Mouse (Mus musculus) intestine, embryonic 16.5 days (tissue): ENCODE measurements around the gene Gsap. TPM values are rescaled to one million over a fixed set of nuclear protein-coding genes. Genes with fewer than 3 reads are reported as not detected.
"Not testable (repeated sequence)": the region's sequence is repeated elsewhere in the genome, so short reads cannot be mapped to it uniquely, and the experiment has no call there.

Experiments used
- ATAC-seq: fragments of 200-750 bp; cut with Nextera tagmentation; 2 replicates; pipeline ENCODE4 v1.8.0; 2017; ENCODE audit warnings: moderate TSS enrichment, moderate library complexity
- H3K27ac ChIP-seq: fragments of 300-500 bp; sonication (generic); 2 replicates; pipeline ENCODE4 v1.5.1; 2014; ENCODE audit warnings: mild to moderate bottlenecking, low read length
- H3K27me3 ChIP-seq: fragments of 300-500 bp; sonication (generic); replicated peaks from 2 replicates; pipeline ENCODE4 v1.6.1; 2014; ENCODE audit warnings: low read length, control low read depth, mixed read lengths; ENCODE audit not compliant: control insufficient read depth, insufficient read depth
- H3K36me3 ChIP-seq: fragments of 300-500 bp; sonication (generic); 2 replicates; pipeline ENCODE4 v1.6.1; 2014; ENCODE audit warnings: low read length, control low read depth; ENCODE audit not compliant: control insufficient read depth, insufficient read depth
- H3K4me1 ChIP-seq: fragments of 300-500 bp; sonication (generic); 2 replicates; pipeline ENCODE4 v1.6.1; 2014; ENCODE audit warnings: low read length, control low read depth, mixed read lengths; ENCODE audit not compliant: control insufficient read depth, insufficient read depth
- H3K4me2 ChIP-seq: fragments of 300-500 bp; sonication (generic); 2 replicates; pipeline ENCODE4 v1.6.1; 2014; ENCODE audit warnings: low read depth, low read length, control low read depth
- H3K4me3 ChIP-seq: fragments of 300-500 bp; sonication (generic); 2 replicates; pipeline ENCODE4 v1.5.1; 2014; ENCODE audit warnings: mild to moderate bottlenecking, low read length
- H3K9ac ChIP-seq: fragments of 300-500 bp; sonication (generic); 2 replicates; pipeline ENCODE4 v1.6.1; 2014; ENCODE audit warnings: low read depth, low read length
- H3K9me3 ChIP-seq: fragments of 300-500 bp; sonication (generic); 2 replicates; pipeline ENCODE4 v1.6.1; 2016; ENCODE audit warnings: low read length, control low read depth; ENCODE audit not compliant: control insufficient read depth
- WGBS: fragments of 180-500 bp; shearing (Covaris S2); extraction: QIAGEN DNeasy Blood & Tissue Kit; methylation state at CpG from one replicate; pipeline ENCODE4 v1.1.7; 2014; 5-methylcytosine and 5-hydroxymethylcytosine counted together
- polyA plus RNA-seq: library from polyadenylated mRNA; unstranded; fragments of >200 nt; fragmentation: Nextera tagmentation; extraction: Ambion mirVana; gene quantifications from 2 replicates; pipeline ENCODE4 v1.2.1, GENCODE M21; 2015

The Gsap gene
- polyA plus RNA-seq, 1 experiment from 2014 or later: 2.0 TPM

DNA sequence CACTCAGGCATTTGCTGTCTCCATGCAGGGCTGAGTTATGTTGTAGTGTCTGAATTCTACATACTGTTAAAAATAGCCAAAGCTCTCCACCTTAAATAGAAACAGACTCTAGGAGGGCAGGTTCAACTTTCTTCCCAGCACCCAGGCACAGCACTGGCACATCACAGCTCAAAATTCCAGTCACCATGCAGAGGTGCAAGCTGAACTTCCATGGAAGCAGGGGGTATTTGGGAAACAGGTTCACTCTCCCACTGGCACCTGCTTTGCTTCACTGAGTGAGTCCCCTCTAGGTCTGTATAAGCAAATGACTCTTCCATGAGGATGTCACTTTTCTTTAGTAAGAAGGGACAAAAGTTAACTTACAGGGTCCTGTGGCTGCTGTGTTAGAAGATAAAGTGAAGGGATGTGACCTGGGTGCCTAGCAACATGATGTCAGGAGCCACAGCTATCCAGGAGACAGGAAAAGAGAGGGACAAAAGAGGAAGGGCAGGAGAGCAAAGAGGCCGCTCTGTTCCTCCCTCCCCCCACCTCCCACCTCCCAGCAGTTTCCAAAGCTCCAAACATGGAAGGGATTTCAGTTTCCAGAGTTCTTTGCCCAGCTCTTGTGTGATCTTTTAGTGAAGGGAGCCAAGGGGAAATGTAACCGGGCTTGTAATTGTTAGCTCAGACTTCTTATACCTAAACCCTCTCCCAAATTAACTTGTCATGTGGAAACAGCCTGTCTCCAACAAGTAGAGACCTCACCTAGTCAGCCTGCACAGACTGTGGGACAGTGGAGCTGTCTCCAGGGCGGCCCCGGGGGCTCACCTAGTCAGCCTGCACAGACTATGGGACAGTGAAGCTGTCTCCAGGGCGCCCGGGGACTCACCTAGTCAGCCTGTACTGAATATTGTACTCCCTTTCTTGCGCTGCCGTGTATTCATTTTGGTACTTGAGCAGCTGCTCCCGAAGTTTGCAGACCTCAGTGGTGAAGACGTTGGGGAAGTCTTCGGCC is 143.9 kb downstream of the Gsap start:
- no peak overlapping the region for H3K4me2 ChIP-seq
- no peaks in the 10 kb centered on the region for H3K36me3 ChIP-seq
- WGBS: 56% methylated on average over 11 of the region's 11 CpGs
- peak overlapping the region; percentile 70 for H3K27ac ChIP-seq
- no peaks in the 10 kb centered on the region for H3K27me3 ChIP-seq
- H3K9me3 ChIP-seq: no peaks in the 10 kb centered on the region
- no peak overlapping the region for H3K4me3 ChIP-seq
- peak overlapping the region; percentile 29 for H3K9ac ChIP-seq
- ATAC-seq: peak; percentile 53; the same call in 1 of the 2 replicates
- peaks cover 13% of the 10 kb centered on the region for H3K4me1 ChIP-seq

GRCm38 (mm10) chr5:21331656-21332055 is 145.6 kb downstream of the Gsap start:
- H3K4me1 ChIP-seq: peaks cover 13% of the 10 kb centered on the region
- ATAC-seq: 0 out of 2 replicates have a peak, but pooled peaks have one; percentile 26
- H3K27ac ChIP-seq: no peak overlapping the region
- no peaks in the 10 kb centered on the region for H3K36me3 ChIP-seq
- H3K27me3 ChIP-seq: no peaks in the 10 kb centered on the region
- no peak overlapping the region for H3K9ac ChIP-seq
- H3K9me3 ChIP-seq: no peaks in the 10 kb centered on the region
- no peak overlapping the region for H3K4me3 ChIP-seq
- H3K4me2 ChIP-seq: no peak overlapping the region
- WGBS: 71% methylated on average over 5 of the region's 5 CpGs

DNA sequence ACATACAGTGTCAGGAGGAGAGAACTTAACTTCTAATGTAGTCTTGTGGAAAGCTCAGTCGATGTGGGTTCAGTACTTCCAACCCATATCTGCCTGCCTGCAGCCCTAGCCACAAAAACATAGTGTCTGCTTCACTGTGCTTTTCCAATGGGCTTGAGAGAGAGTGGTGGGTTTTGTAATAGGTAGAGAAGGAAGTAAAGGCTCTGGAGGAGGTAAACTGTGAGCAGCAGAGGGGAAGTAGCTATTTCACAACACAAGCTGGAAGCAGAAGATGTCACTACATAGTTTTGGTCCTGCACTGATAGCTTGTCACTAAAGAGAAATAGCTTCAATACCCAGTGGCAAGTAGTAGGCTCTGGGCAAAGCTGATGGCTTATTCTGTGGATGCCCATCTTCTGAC is 146.1 kb downstream of the Gsap start:
- peaks cover 13% of the 10 kb centered on the region for H3K4me1 ChIP-seq
- no peaks in the 10 kb centered on the region for H3K36me3 ChIP-seq
- WGBS: 82% methylated on average over 1 of the region's 1 CpGs
- no peak overlapping the region for H3K27ac ChIP-seq
- no peak overlapping the region for H3K4me3 ChIP-seq
- H3K4me2 ChIP-seq: no peak overlapping the region
- H3K9me3 ChIP-seq: no peaks in the 10 kb centered on the region
- no peak overlapping the region for H3K9ac ChIP-seq
- ATAC-seq: no peak
- H3K27me3 ChIP-seq: no peaks in the 10 kb centered on the region

- H3K4me2 ChIP-seq, H3K27me3 ChIP-seq, H3K27ac ChIP-seq, H3K36me3 ChIP-seq, H3K9me3 ChIP-seq, H3K4me1 ChIP-seq, H3K9ac ChIP-seq, ATAC-seq, H3K4me3 ChIP-seq: not testable (repeated sequence)
Observed at GRCm38 (mm10) chr5:21342265-21342664, 156.2 kb downstream of the Gsap start.

DNA sequence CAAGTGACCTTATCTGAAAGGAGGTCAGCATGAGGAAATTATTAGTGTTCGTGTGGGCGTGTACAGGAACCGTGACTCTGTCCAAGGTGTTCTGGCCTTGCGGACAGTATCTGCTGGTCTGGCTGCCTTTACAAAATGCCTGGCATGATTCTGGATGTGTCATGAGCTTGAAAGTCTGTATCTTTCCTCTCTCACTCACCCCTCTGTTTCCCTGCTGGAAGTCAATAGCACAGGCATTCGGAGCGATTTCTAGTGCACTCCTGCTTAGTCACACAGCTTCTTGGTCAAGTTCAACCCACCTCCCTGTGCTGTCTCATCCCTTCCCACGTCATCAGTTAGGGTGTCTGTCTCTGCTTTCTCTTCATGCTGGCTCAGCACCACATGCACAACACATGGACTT is 162.3 kb downstream of the Gsap start:
- H3K4me3 ChIP-seq: no peak overlapping the region
- H3K4me2 ChIP-seq: no peak overlapping the region
- H3K9ac ChIP-seq: no peak overlapping the region
- no peaks in the 10 kb centered on the region for H3K9me3 ChIP-seq
- H3K36me3 ChIP-seq: no peaks in the 10 kb centered on the region
- no peak overlapping the region for H3K27ac ChIP-seq
- whole genome bisulfite sequencing: 82% methylated on average over 7 of the region's 7 CpGs
- ATAC-seq: no peak
- H3K27me3 ChIP-seq: no peaks in the 10 kb centered on the region
- H3K4me1 ChIP-seq: no peaks in the 10 kb centered on the region

DNA sequence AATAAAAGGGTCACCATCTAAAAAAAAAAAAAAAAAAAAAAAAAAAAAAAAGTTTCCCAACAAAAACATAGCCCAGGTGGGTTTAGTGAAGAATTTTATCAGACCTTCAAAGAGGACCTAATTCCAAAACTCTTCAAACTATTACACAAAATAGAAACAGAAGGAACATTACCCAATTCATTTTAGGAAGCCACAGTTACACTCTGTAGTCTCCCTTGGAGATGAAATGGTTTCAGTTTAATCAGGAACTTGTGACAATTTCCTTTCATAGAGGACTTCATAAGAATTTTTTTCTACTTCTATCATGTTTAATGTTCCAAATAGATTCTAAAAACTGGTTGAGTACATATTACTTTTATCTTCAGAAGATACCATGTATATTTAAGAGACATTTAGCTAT is 165.6 kb downstream of the Gsap start:
- Histone ChIP-seq H3K9me3 (no peaks in the 10 kb centered on the region), H3K27me3 (no peaks in the 10 kb centered on the region), H3K36me3 (no peaks in the 10 kb centered on the region), H3K4me2 (no peak overlapping the region), H3K27ac (no peak overlapping the region), H3K4me3 (no peak overlapping the region), H3K4me1 (0 out of 2 replicates have a peak, but pooled peaks cover 3% of the 10 kb centered on the region), H3K9ac (no peak overlapping the region)
- ATAC-seq: no peak

GRCm38 (mm10) chr5:21358648-21359047 is 172.6 kb downstream of the Gsap start:
- Histone ChIP-seq H3K27ac (no peak overlapping the region), H3K4me1 (0 out of 2 replicates have a peak, but pooled peaks cover 3% of the 10 kb centered on the region), H3K9ac (no peak overlapping the region), H3K36me3 (no peaks in the 10 kb centered on the region), H3K27me3 (no peaks in the 10 kb centered on the region), H3K9me3 (no peaks in the 10 kb centered on the region), H3K4me3 (no peak overlapping the region), H3K4me2 (no peak overlapping the region)
- no peak for ATAC-seq
- 75% methylated on average over 3 of the region's 3 CpGs for WGBS

DNA sequence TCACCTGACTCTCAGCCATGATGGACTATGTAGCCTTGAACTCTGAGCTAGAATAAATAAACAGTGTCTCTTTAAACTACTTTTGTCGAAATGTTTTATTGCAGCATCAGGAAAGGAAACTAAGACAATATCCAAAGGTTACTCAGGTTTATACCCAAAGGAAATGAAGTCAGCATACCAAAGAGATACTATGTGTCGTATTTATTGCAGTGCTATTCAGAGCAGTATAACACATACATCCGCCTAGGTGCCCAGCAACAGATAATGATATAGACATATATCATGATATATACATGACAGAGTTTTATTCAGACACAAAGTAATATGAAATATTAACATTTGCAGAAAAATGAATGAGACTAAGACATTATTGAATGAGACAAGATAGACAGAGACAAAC is 177.3 kb downstream of the Gsap start:
- peak; percentile 62 for ATAC-seq
- Histone ChIP-seq H3K27ac (no peak overlapping the region), H3K4me3 (no peak overlapping the region), H3K9me3 (no peaks in the 10 kb centered on the region), H3K9ac (no peak overlapping the region), H3K27me3 (no peaks in the 10 kb centered on the region), H3K4me2 (no peak overlapping the region), H3K36me3 (no peaks in the 10 kb centered on the region), H3K4me1 (no peaks in the 10 kb centered on the region)
- 51% methylated on average over 3 of the region's 3 CpGs for WGBS
